Mouse (Mus musculus) embryonic fibroblast, embryonic 13.5 days (primary cell): ENCODE measurements at regions not wholly inside any gene's neighbourhood (a gene's known extent, or its start where the extent isn't known, plus 50 kb on each side); places are given as distances from the start of the nearest gene placed in this dataset.

Experiments used
- H3K27ac ChIP-seq: 2 replicates; pipeline ENCODE4 v1.5.1; 2012; ENCODE audit warnings: low read length, control low read depth, inconsistent platforms; ENCODE audit not compliant: insufficient read depth
- H3K4me1 ChIP-seq: 2 replicates; pipeline ENCODE4 v1.6.1; 2011; ENCODE audit warnings: low read length; ENCODE audit not compliant: control insufficient read depth, insufficient read depth
- H3K4me3 ChIP-seq: 2 replicates; pipeline ENCODE4 v1.5.1; 2011; ENCODE audit warnings: mild to moderate bottlenecking, control low read depth, low read length; ENCODE audit not compliant: insufficient read depth
- CTCF ChIP-seq: IDR thresholded peaks from 2 replicates; pipeline ENCODE4 v1.5.1; 2011; ENCODE audit warnings: mild to moderate bottlenecking, control low read depth, low read length, moderate library complexity, borderline replicate concordance; ENCODE audit not compliant: insufficient read depth
- POLR2A ChIP-seq: IDR thresholded peaks from 2 replicates; pipeline ENCODE4 v1.6.1; 2011; ENCODE audit warnings: low read depth, mild to moderate bottlenecking, control low read depth, low read length, moderate library complexity

DNA sequence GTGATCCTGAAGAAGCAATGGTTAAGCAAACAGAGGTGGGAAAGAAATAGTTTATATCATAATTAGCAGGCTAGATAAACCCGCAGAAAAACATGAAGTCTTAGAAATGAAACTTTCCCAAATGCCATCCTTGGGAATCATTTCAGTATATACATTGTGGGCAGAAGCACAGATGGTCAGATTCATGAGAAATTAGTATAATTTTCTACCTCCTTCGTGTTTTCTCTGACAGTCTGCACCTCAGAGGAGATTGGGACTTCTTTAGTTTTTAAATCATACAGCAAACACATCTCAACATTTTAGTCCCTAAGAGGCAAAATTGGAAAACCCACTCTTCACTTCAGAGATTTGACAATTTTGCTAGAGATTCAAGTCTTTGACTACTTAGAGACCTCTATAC lies 786.6 kb upstream of the Celf2 start:
- TF ChIP-seq CTCF = no peak
- TF ChIP-seq POLR2A = no peak
- H3K4me1 ChIP-seq = no peaks in the 10 kb centered on the region
- H3K4me3 ChIP-seq = no peak overlapping the region

DNA sequence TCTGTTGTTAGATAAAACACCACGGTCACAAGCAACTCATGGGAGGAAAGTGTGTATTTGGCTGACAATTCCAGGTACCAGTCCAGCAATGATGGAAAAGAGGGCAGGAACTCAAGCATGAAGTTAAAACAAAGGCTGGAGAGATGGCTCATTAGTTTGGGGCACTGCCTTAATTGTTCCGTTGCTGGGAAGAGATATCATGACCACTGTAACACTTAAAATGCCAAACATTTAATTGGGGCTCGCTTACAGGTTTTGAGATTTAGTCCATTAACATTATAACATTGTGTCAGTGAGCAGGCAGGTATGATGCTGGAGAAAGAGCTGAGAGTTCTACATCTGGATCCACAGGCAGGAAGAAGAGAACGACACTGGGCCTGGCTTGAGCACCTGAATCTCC lies 782.0 kb upstream of the Celf2 start:
- no peak overlapping the region for H3K27ac ChIP-seq
- TF ChIP-seq POLR2A = no peak
- TF ChIP-seq CTCF = no peak
- no peaks in the 10 kb centered on the region for H3K4me1 ChIP-seq
- no peak overlapping the region for H3K4me3 ChIP-seq

More for the DNA sequence above, 786.6 kb upstream of the Celf2 start:
- no peak overlapping the region for H3K27ac ChIP-seq

DNA sequence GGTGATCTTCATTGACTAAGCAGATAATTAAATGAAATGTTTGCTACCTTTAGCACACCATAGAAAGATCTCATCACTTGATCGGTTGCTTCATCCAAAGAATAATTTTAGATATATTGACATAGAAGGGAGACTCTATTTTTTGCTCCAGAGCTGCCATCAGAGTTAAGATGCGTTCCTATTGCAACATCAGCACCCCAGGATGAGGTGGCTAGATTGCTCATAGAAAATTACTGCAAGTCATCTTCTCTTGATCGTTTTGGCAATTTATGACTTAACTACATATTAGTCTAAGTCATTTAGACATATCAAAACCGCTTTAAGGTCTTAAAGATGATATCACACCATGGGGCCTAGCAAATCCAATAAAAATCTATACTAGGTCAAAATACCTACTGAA lies 778.0 kb upstream of the Celf2 start:
- Histone ChIP-seq H3K4me3 (no peak overlapping the region), H3K4me1 (no peaks in the 10 kb centered on the region), H3K27ac (no peak overlapping the region)
- no peak for TF ChIP-seq CTCF
- no peak for TF ChIP-seq POLR2A

DNA sequence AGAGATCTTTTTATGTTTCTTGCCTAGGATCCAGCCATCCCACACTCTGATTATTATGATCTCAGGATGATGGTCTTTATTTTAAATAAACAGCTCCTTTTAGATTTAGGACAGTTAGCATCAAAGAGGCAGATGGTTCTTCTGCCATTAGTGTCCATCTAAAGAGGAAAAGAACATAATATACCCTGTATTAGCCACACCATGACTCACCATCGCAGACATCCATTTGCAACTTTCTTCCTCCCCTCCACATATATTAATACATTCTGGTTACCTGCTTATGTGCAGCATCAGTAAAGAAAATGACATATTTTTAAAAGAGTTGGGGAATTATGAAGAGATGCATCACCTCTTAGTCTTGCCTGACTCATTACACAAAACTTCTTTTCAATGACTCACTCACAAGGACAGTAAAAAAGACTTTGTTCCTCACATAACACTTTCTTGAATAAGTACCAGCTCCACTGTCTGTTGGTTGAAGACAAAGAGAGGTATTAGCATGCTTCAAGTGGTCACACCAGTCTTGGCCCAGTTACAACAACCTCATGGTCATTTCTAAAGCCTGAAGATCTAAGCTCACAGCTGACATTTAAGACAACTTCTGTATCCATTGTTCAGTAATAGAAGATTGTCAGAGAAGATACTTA lies 766.9 kb upstream of the Celf2 start:
- Histone ChIP-seq H3K4me3 (no peak overlapping the region), H3K27ac (no peak overlapping the region), H3K4me1 (peaks cover 4% of the 10 kb centered on the region; the same call in 1 of the 2 replicates)
- TF ChIP-seq CTCF (no peak), POLR2A (no peak)
